Mouse (Mus musculus) left cerebral cortex, adult 2 months (tissue): ENCODE results near the gene Mael. TPM values are rescaled to one million over a fixed set of nuclear protein-coding genes. Genes with fewer than 3 reads are reported as not detected.

Source experiments
- DNase-seq, 2 experiments: peaks; one replicate each; pipeline ENCODE4 v3.0.0; 2021 to 2022; ENCODE audit warnings: low spot score in 2 of 2, mixed read lengths in 1 of 2; ENCODE audit errors: extremely low spot score in 1 of 2
- H3K27ac ChIP-seq: fragments of 200-600 bp; 2 replicates; pipeline ENCODE4 v1.8.1; 2022
- H3K4me3 ChIP-seq: fragments of 200-600 bp; 2 replicates; pipeline ENCODE4 v1.8.1; 2022
- CTCF ChIP-seq: fragments of 200-600 bp; IDR thresholded peaks from 2 replicates; pipeline ENCODE4 v1.8.1; 2022; ENCODE audit warnings: antibody characterized with exemption, mild to moderate bottlenecking, moderate library complexity
- intact Hi-C: fragments of 180-260 bp; cut with DNase I; formaldehyde crosslinking; loops from one replicate; pipeline ENCODE4 v1.15.1; 2025
- long read RNA-seq, 2 experiments: library from polyadenylated mRNA; stranded (forward); transcript quantifications; one replicate each; pipeline ENCODE4 v2.0.0; 2021; ENCODE audit warnings: borderline mapping rate in 2 of 2
- total RNA-seq, 2 experiments: library from RNA; stranded (reverse); gene quantifications; 2 replicates each; pipeline ENCODE4 v1.2.3; 2021

The Mael gene
- total RNA-seq: not detected
- long read RNA-seq, experiment 1: 0 reads
- long read RNA-seq, experiment 2: 0 reads

- H3K4me3 ChIP-seq: no peak within 1 kb of the TSS
- no peak within 1 kb of the TSS for H3K27ac ChIP-seq
- no peak for DNase-seq
- TF ChIP-seq CTCF: no peak
- intact Hi-C loops: no loop called here
Observed at GRCm38 (mm10) chr1:166238315-166238969, at the start of gene Mael. Gene Mael, minus strand, starts transcription at chr1:166238747.

GRCm38 (mm10) chr1:166286231-166286630 lies 47.7 kb upstream of the Mael start:
- no peak for TF ChIP-seq CTCF
- H3K27ac ChIP-seq: no peak overlapping the region
- DNase-seq: no peak
- intact Hi-C loops: no loop called here
- H3K4me3 ChIP-seq: no peak overlapping the region

GRCm38 (mm10) chr1:166284390-166284789 lies 45.8 kb upstream of the Mael start:
- DNase-seq: no peak
- intact Hi-C loops: no loop called here
- TF ChIP-seq CTCF: no peak
- Histone ChIP-seq H3K27ac (peak overlapping the region; percentile 68), H3K4me3 (no peak overlapping the region)

- intact Hi-C loops: no loop called here
Observed at GRCm38 (mm10) chr1:166283451-166283850, 44.9 kb upstream of the Mael start.

GRCm38 (mm10) chr1:166282597-166283210 lies 44.2 kb upstream of the Mael start:
- peak overlapping the region; percentile 68 for H3K27ac ChIP-seq
- H3K4me3 ChIP-seq: no peak overlapping the region
- peak; percentile 63 to 75 for DNase-seq
- intact Hi-C loops: no loop called here
- no peak for TF ChIP-seq CTCF

More at GRCm38 (mm10) chr1:166283451-166283850, 44.9 kb upstream of the Mael start:
- Histone ChIP-seq H3K4me3 (no peak overlapping the region), H3K27ac (peak overlapping the region; percentile 68)
- no peak for DNase-seq
- TF ChIP-seq CTCF: no peak

GRCm38 (mm10) chr1:166281836-166282235 lies 43.3 kb upstream of the Mael start:
- H3K27ac ChIP-seq: no peak overlapping the region
- no peak overlapping the region for H3K4me3 ChIP-seq
- no peak for TF ChIP-seq CTCF
- intact Hi-C loops: loop anchor here (2.0 kb wide), 1 partner anchor 23 kb away; no protein-coding TSS in a partner anchor
- DNase-seq: no peak

- DNase-seq: no peak
- no peak for TF ChIP-seq CTCF
- peak overlapping the region; percentile 81 for H3K27ac ChIP-seq
- no peak overlapping the region for H3K4me3 ChIP-seq
- intact Hi-C loops: loop anchor here (2.0 kb wide), 1 partner anchor 24 kb away; no protein-coding TSS in a partner anchor
Observed at GRCm38 (mm10) chr1:166281287-166281686, 42.7 kb upstream of the Mael start.

GRCm38 (mm10) chr1:166280566-166280965 lies 42.0 kb upstream of the Mael start:
- Histone ChIP-seq H3K4me3 (no peak overlapping the region), H3K27ac (peak overlapping the region; percentile 81)
- no peak for TF ChIP-seq CTCF
- DNase-seq: peak in 1 of 2 experiments; percentile 72
- intact Hi-C loops: loop anchor here (2.0 kb wide), 1 partner anchor 24 kb away; no protein-coding TSS in a partner anchor

- H3K4me3 ChIP-seq: no peak overlapping the region
- H3K27ac ChIP-seq: peak overlapping the region; percentile 81
- DNase-seq: no peak
- intact Hi-C loops: loop anchor here (2.0 kb wide), 1 partner anchor 25 kb away; no protein-coding TSS in a partner anchor
- no peak for TF ChIP-seq CTCF
Observed at GRCm38 (mm10) chr1:166279580-166280206, 41.1 kb upstream of the Mael start.

GRCm38 (mm10) chr1:166278786-166279185 lies 40.2 kb upstream of the Mael start:
- no peak for DNase-seq
- H3K4me3 ChIP-seq: no peak overlapping the region
- TF ChIP-seq CTCF: no peak
- peak overlapping the region; percentile 66 for H3K27ac ChIP-seq
- intact Hi-C loops: no loop called here

GRCm38 (mm10) chr1:166268218-166268617 lies 29.7 kb upstream of the Mael start:
- DNase-seq: no peak
- no peak overlapping the region for H3K27ac ChIP-seq
- H3K4me3 ChIP-seq: no peak overlapping the region
- TF ChIP-seq CTCF: no peak
- intact Hi-C loops: no loop called here

GRCm38 (mm10) chr1:166266918-166267317 lies 28.4 kb upstream of the Mael start:
- intact Hi-C loops: no loop called here
- TF ChIP-seq CTCF: no peak

More at GRCm38 (mm10) chr1:166266918-166267317, 28.4 kb upstream of the Mael start:
- Histone ChIP-seq H3K4me3 (no peak overlapping the region), H3K27ac (no peak overlapping the region)
- DNase-seq: no peak
